Mouse (Mus musculus) kidney, postnatal 10 days (tissue): Measurements from ENCODE around the gene Abi3.
"Not testable (repeated sequence)": the region's sequence is repeated elsewhere in the genome, so short reads cannot be mapped to it uniquely, and the experiment has no call there.

ENCODE experiments used
- DNase-seq: peaks from one replicate; pipeline ENCODE4 v3.0.0; 2021; ENCODE audit warnings: mixed read lengths

Abi3 gene

GRCm38 (mm10) chr11:95842074-95842681, at the start of gene Abi3:
Abi3 (minus strand) TSS chr11:95842476.
- DNase-seq, result peak; percentile 69

GRCm38 (mm10) chr11:95890462-95891051, 48.3 kb upstream of the Abi3 start:
- DNase-seq, result no peak

- not testable (repeated sequence) for DNase-seq
Measured at GRCm38 (mm10) chr11:95879861-95880260, 37.6 kb upstream of the Abi3 start.

GRCm38 (mm10) chr11:95876296-95876695, 34.0 kb upstream of the Abi3 start:
- peak; percentile 79 for DNase-seq

- no peak for DNase-seq
Measured at GRCm38 (mm10) chr11:95875804-95876203, 33.5 kb upstream of the Abi3 start.

GRCm38 (mm10) chr11:95869918-95870470, 27.7 kb upstream of the Abi3 start:
- no peak for DNase-seq

GRCm38 (mm10) chr11:95869442-95869841, 27.2 kb upstream of the Abi3 start:
- DNase-seq, result no peak

GRCm38 (mm10) chr11:95861397-95861796, 19.1 kb upstream of the Abi3 start:
- no peak for DNase-seq

- DNase-seq, result no peak
Measured at GRCm38 (mm10) chr11:95860071-95860490, 17.8 kb upstream of the Abi3 start.

- no peak for DNase-seq
Measured at GRCm38 (mm10) chr11:95859468-95859855, 17.2 kb upstream of the Abi3 start.

- DNase-seq, result peak; percentile 98
Measured at GRCm38 (mm10) chr11:95858528-95859467, 16.5 kb upstream of the Abi3 start.

GRCm38 (mm10) chr11:95857716-95858527, 15.6 kb upstream of the Abi3 start:
- DNase-seq, result no peak

GRCm38 (mm10) chr11:95857306-95857705, 15.0 kb upstream of the Abi3 start:
- no peak for DNase-seq

- peak; percentile 88 for DNase-seq
Measured at GRCm38 (mm10) chr11:95853684-95854083, 11.4 kb upstream of the Abi3 start.

- DNase-seq, result no peak
Measured at GRCm38 (mm10) chr11:95850898-95851297, 8.6 kb upstream of the Abi3 start.

- no peak for DNase-seq
Measured at GRCm38 (mm10) chr11:95844935-95845334, 2.7 kb upstream of the Abi3 start.

- no peak for DNase-seq
Measured at GRCm38 (mm10) chr11:95843421-95843950, 1.2 kb upstream of the Abi3 start.

GRCm38 (mm10) chr11:95842953-95843352, 677 bp upstream of the Abi3 start:
- DNase-seq, result no peak

- no peak for DNase-seq
Measured at GRCm38 (mm10) chr11:95841498-95841830, 812 bp downstream of the Abi3 start.

- DNase-seq, result no peak
Measured at GRCm38 (mm10) chr11:95840694-95841497, 1.4 kb downstream of the Abi3 start.
